Mouse (Mus musculus) stomach, postnatal 0 days (tissue): ENCODE measurements around the gene Cenpx. TPM values are rescaled to one million over a fixed set of nuclear protein-coding genes. Genes with fewer than 3 reads are reported as not detected.

ENCODE experiments used
- ATAC-seq: fragments of 200-750 bp; cut with Nextera tagmentation; 2 replicates; pipeline ENCODE4 v1.8.0; 2017; ENCODE audit not compliant: low FRiP score, low TSS enrichment
- DNase-seq: peaks from one replicate; pipeline ENCODE4 v3.0.0-alpha.2; 2016; ENCODE audit warnings: low spot score
- H3K27ac ChIP-seq: fragments of 300-500 bp; sonication (generic); replicated peaks from 2 replicates; pipeline ENCODE4 v1.5.1; 2014; ENCODE audit warnings: mild to moderate bottlenecking, control low read depth
- H3K27me3 ChIP-seq: fragments of 300-500 bp; sonication (generic); 2 replicates; pipeline ENCODE4 v1.6.1; 2014; ENCODE audit warnings: low read length; ENCODE audit not compliant: control insufficient read depth, insufficient read depth
- H3K36me3 ChIP-seq: fragments of 300-500 bp; sonication (generic); 2 replicates; pipeline ENCODE4 v1.6.1; 2014; ENCODE audit warnings: low read length, mixed read lengths; ENCODE audit not compliant: control insufficient read depth, insufficient read depth
- H3K4me1 ChIP-seq: fragments of 300-500 bp; sonication (generic); replicated peaks from 2 replicates; pipeline ENCODE4 v1.6.1; 2014; ENCODE audit warnings: antibody characterized with exemption; ENCODE audit not compliant: control insufficient read depth, insufficient read depth
- H3K4me2 ChIP-seq: fragments of 300-500 bp; sonication (generic); replicated peaks from 2 replicates; pipeline ENCODE4 v1.6.1; 2014; ENCODE audit warnings: low read depth, mild to moderate bottlenecking, control low read depth, moderate library complexity
- H3K4me3 ChIP-seq: fragments of 300-500 bp; sonication (generic); 2 replicates; pipeline ENCODE4 v1.5.1; 2014; ENCODE audit warnings: low read depth, low read length, control low read depth
- H3K9ac ChIP-seq: fragments of 300-500 bp; sonication (generic); 2 replicates; pipeline ENCODE4 v1.6.1; 2014; ENCODE audit warnings: mild to moderate bottlenecking, low read length, control low read depth, mixed read lengths
- H3K9me3 ChIP-seq: fragments of 300-500 bp; sonication (generic); 2 replicates; pipeline ENCODE4 v1.6.1; 2016; ENCODE audit warnings: low read length; ENCODE audit not compliant: control insufficient read depth
- CTCF ChIP-seq: IDR thresholded peaks from 2 replicates; pipeline ENCODE4 v1.5.1; 2016; ENCODE audit warnings: antibody characterized with exemption, low read depth, mild to moderate bottlenecking, moderate library complexity
- EP300 ChIP-seq: optimal IDR thresholded peaks from 2 replicates; pipeline ENCODE3; 2016; ENCODE audit warnings: antibody characterized with exemption
- WGBS: fragments of 180-500 bp; shearing (Covaris S2); extraction: QIAGEN DNeasy Blood & Tissue Kit; methylation state at CpG from one replicate; pipeline ENCODE4 v1.1.7; 2014; 5-methylcytosine and 5-hydroxymethylcytosine counted together
- polyA plus RNA-seq: library from polyadenylated mRNA; unstranded; fragments of >200 nt; fragmentation: Nextera tagmentation; extraction: Ambion mirVana; gene quantifications from 2 replicates; pipeline ENCODE4 v1.2.1, GENCODE M21; 2015

Cenpx gene
- polyA plus RNA-seq, 1 experiment from 2014 or later, result 123 TPM

GRCm38 (mm10) chr11:120689365-120689764 lies 24.2 kb downstream of the Cenpx start:
- TF ChIP-seq CTCF, result no peak
- no peak for TF ChIP-seq EP300
- Histone ChIP-seq H3K9me3 (no peaks in the 10 kb centered on the region), H3K4me1 (peaks cover 4% of the 10 kb centered on the region; the same call in 1 of the 2 replicates), H3K4me3 (no peak overlapping the region), H3K27ac (no peak overlapping the region), H3K36me3 (peaks cover 7% of the 10 kb centered on the region), H3K4me2 (no peak overlapping the region), H3K9ac (no peak overlapping the region), H3K27me3 (no peaks in the 10 kb centered on the region)
- DNase-seq (no peak), ATAC-seq (no peak)
- WGBS, result 75% methylated on average over 3 of the region's 3 CpGs

DNA sequence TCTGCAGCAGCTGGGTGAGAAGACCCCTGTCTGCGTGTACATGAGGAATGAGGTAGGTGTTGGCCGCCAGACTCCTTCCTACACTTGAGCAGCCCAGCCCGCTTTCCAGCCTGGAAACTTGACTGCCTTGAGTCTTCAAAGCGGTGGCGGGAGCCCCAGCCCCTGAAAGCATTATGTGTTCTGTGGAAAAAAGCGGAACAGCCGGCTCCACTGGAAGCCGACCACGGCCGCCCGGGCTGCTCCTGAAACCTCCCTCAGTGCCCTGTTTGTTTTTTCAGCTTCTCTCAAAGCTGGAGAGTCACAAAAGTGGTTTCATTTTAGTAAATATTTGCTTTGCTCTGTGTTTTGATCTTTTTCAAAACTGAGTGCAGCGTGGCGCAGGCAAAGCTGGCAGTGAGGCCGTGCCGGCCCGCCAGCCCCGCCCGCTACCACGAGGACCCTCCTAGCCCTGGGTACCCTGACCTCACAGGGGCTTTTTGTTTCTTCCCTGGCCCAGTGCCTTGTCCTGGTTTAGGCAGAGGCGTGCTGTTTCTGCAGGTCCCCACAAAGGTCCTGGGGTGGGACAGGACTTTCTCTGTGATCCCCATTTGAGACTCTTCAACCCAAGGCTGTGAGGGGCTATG lies 26.8 kb downstream of the Cenpx start:
- peak overlapping the region; percentile 65 for H3K27ac ChIP-seq
- H3K9me3 ChIP-seq, result no peaks in the 10 kb centered on the region
- H3K4me1 ChIP-seq, result peaks cover 4% of the 10 kb centered on the region; the same call in 1 of the 2 replicates
- WGBS, result 50% methylated on average over 20 of the region's 20 CpGs
- TF ChIP-seq CTCF, result no peak
- no peak for TF ChIP-seq EP300
- peak overlapping the region; percentile 38; the same call in 1 of the 2 replicates for H3K9ac ChIP-seq
- peaks cover 7% of the 10 kb centered on the region for H3K36me3 ChIP-seq
- DNase-seq (peak; percentile 70), ATAC-seq (0 out of 2 replicates have a peak, but pooled peaks have one; percentile 38)
- 0 out of 2 replicates have a peak overlapping the region, but pooled peaks have one; percentile 17 for H3K4me2 ChIP-seq
- H3K27me3 ChIP-seq, result no peaks in the 10 kb centered on the region
- no peak overlapping the region for H3K4me3 ChIP-seq

DNA sequence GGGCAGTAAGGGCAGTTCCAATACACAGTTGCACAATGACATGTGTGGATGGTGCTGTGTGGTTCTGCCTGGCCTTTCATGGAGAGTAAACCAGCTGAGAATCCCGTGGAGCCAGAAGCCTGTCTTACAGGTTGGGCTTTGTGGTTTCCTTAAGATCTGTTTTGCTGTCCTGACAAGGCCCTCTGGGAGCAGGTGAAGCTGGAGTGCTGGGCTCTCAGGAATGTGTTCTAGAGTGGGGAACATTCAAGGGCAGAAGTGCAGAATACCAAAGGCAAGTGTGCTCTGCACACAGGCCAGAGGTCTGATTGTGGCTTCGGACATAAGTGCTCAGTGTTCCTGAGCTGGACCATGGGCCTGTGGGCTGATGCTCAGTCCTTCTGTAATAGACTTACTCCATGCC lies 28.9 kb downstream of the Cenpx start:
- H3K9me3 ChIP-seq, result no peaks in the 10 kb centered on the region
- no peaks in the 10 kb centered on the region for H3K27me3 ChIP-seq
- TF ChIP-seq EP300, result no peak
- TF ChIP-seq CTCF, result no peak
- H3K27ac ChIP-seq, result 0 out of 2 replicates have a peak overlapping the region, but pooled peaks have one; percentile 30
- H3K4me1 ChIP-seq, result peaks cover 4% of the 10 kb centered on the region; the same call in 1 of the 2 replicates
- DNase-seq (no peak), ATAC-seq (no peak)
- no peak overlapping the region for H3K4me2 ChIP-seq
- 74% methylated on average over 2 of the region's 2 CpGs for WGBS
- H3K4me3 ChIP-seq, result no peak overlapping the region
- peaks cover 7% of the 10 kb centered on the region for H3K36me3 ChIP-seq
- no peak overlapping the region for H3K9ac ChIP-seq

DNA sequence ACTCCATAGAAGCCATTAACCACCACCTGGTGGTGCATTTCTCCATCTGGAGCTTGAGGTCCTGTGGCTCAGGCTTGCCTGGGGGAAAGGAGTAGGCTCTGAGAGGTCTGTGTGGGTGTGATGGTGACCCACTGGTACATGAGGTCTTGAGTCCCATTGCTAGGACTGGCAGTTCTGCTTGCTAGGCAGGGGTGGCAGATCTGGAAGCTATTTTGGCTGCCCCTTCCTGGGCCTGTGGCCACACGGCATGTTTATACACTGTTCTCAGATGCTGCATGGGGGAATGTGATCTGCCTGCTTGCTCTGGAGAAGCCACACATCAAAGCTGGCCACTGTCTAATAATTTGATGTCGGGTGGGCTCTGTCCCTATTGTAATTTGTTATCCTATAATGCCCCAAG lies 29.5 kb downstream of the Cenpx start:
- Histone ChIP-seq H3K27me3 (no peaks in the 10 kb centered on the region), H3K27ac (0 out of 2 replicates have a peak overlapping the region, but pooled peaks have one; percentile 30), H3K9me3 (no peaks in the 10 kb centered on the region), H3K36me3 (peaks cover 4% of the 10 kb centered on the region), H3K4me2 (no peak overlapping the region), H3K4me1 (peaks cover 4% of the 10 kb centered on the region; the same call in 1 of the 2 replicates), H3K4me3 (no peak overlapping the region), H3K9ac (no peak overlapping the region)
- WGBS, result 69% methylated on average over 2 of the region's 2 CpGs
- ATAC-seq, result no peak
- TF ChIP-seq EP300 (no peak), CTCF (peak; percentile 15; the same call in 1 of the 2 replicates)
- no peak for DNase-seq

DNA sequence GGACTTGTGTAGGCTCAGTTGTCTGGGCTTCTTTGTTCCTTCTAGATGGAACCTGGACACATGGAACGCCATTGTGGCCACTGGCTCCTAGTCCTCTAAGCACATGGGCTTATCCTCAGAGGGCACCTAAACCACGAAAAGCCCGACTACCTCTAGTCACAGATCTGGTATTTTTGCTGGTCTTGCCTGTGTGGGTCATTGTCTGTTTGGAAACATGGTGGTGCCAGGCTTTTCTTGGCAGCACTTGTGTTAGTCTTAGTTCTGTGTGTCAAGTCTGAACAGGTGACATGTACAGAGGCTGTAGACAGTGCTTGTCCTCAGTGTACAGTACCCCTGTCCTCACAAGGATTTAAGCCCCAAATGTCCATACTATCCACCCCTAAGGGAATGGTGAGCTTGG lies 30.0 kb downstream of the Cenpx start:
- H3K4me2 ChIP-seq, result no peak overlapping the region

GRCm38 (mm10) chr11:120682683-120683082 lies 30.9 kb downstream of the Cenpx start:
- H3K9ac ChIP-seq, result no peak overlapping the region
- H3K9me3 ChIP-seq, result no peaks in the 10 kb centered on the region
- no peak for ATAC-seq
- no peaks in the 10 kb centered on the region for H3K27me3 ChIP-seq
- no peak overlapping the region for H3K4me2 ChIP-seq
- TF ChIP-seq CTCF (no peak), EP300 (no peak)
- no peak overlapping the region for H3K4me3 ChIP-seq
- DNase-seq, result no peak
- H3K4me1 ChIP-seq, result peaks cover 4% of the 10 kb centered on the region; the same call in 1 of the 2 replicates
- WGBS, result 86% methylated on average over 5 of the region's 5 CpGs
- H3K36me3 ChIP-seq, result peaks cover under 1% of the 10 kb centered on the region; the same call in 1 of the 2 replicates
- H3K27ac ChIP-seq, result no peak overlapping the region

More for the DNA sequence above, 30.0 kb downstream of the Cenpx start:
- no peaks in the 10 kb centered on the region for H3K9me3 ChIP-seq
- ATAC-seq (no peak), DNase-seq (no peak)
- TF ChIP-seq EP300, result no peak
- no peak for TF ChIP-seq CTCF
- peaks cover 3% of the 10 kb centered on the region for H3K36me3 ChIP-seq
- no peaks in the 10 kb centered on the region for H3K27me3 ChIP-seq
- 89% methylated on average over 3 of the region's 3 CpGs for WGBS
- H3K9ac ChIP-seq, result no peak overlapping the region
- H3K4me3 ChIP-seq, result no peak overlapping the region
- H3K4me1 ChIP-seq, result peaks cover 4% of the 10 kb centered on the region; the same call in 1 of the 2 replicates
- no peak overlapping the region for H3K27ac ChIP-seq
